Mouse (Mus musculus) ES-E14 (cell line): ENCODE results near the gene Ceacam15. TPM values are rescaled to one million over a fixed set of nuclear protein-coding genes. Genes with fewer than 3 reads are reported as not detected.

Experiments used
- DNase-seq: peaks from one replicate; pipeline ENCODE4 v3.0.0-alpha.2; 2013; ENCODE audit warnings: low read depth, low spot score
- H3K27ac ChIP-seq: 2 replicates; pipeline ENCODE4 v1.5.1; 2012; ENCODE audit warnings: low read depth, mild to moderate bottlenecking, low read length, moderate library complexity, mixed read lengths; ENCODE audit not compliant: poor library complexity, insufficient read depth, severe bottlenecking
- H3K36me3 ChIP-seq: 2 replicates; pipeline ENCODE4 v1.6.1; 2012; ENCODE audit warnings: mild to moderate bottlenecking, low read length, moderate library complexity, mixed read lengths; ENCODE audit not compliant: control insufficient read depth, poor library complexity, insufficient read depth, severe bottlenecking
- H3K4me1 ChIP-seq, 2 experiments: fragments of 150-350 bp in 1 of 2; sonication (generic) in 1 of 2; 2 replicates each; pipeline ENCODE4 v1.6.1; 2012; ENCODE audit warnings: low read length in 2 of 2, mild to moderate bottlenecking in 1 of 2, mixed read lengths in 1 of 2; ENCODE audit not compliant: control insufficient read depth in 2 of 2, insufficient read depth in 2 of 2, poor library complexity in 1 of 2
- H3K4me3 ChIP-seq, 2 experiments: fragments of 150-350 bp in 1 of 2; sonication (generic) in 1 of 2; 2 replicates each; pipeline ENCODE4 v1.5.1; 2012; ENCODE audit warnings: low read length in 2 of 2, low read depth in 1 of 2, mild to moderate bottlenecking in 1 of 2, mixed read lengths in 1 of 2; ENCODE audit not compliant: insufficient read depth in 1 of 2, poor library complexity in 1 of 2, severe bottlenecking in 1 of 2
- H3K9ac ChIP-seq: 2 replicates; pipeline ENCODE4 v1.6.1; 2012; ENCODE audit warnings: low read depth, mild to moderate bottlenecking, low read length, mixed read lengths; ENCODE audit not compliant: poor library complexity, insufficient read depth, severe bottlenecking
- H3K9me3 ChIP-seq: fragments of 150-350 bp; sonication (generic); 2 replicates; pipeline ENCODE4 v1.6.1; 2012; ENCODE audit warnings: low read depth, mild to moderate bottlenecking, low read length; ENCODE audit not compliant: control insufficient read depth, insufficient read depth
- CHD2 ChIP-seq: IDR thresholded peaks from 2 replicates; pipeline ENCODE4 v1.6.1; 2014; ENCODE audit warnings: mild to moderate bottlenecking, low read depth, low read length, inconsistent platforms
- HCFC1 ChIP-seq: IDR thresholded peaks from 2 replicates; pipeline ENCODE4 v1.6.1; 2012; ENCODE audit warnings: low read length, inconsistent platforms, borderline replicate concordance; ENCODE audit not compliant: insufficient read depth
- MAFK ChIP-seq: IDR thresholded peaks from 2 replicates; pipeline ENCODE4 v1.6.1; 2014; ENCODE audit warnings: mild to moderate bottlenecking, low read depth, low read length, inconsistent platforms; ENCODE audit not compliant: insufficient read depth
- ZC3H11A ChIP-seq: IDR thresholded peaks from 2 replicates; pipeline ENCODE4 v1.6.1; 2012; ENCODE audit warnings: low read depth, mild to moderate bottlenecking, inconsistent platforms, low read length, borderline replicate concordance
- ZNF384 ChIP-seq: IDR thresholded peaks from 2 replicates; pipeline ENCODE4 v1.6.1; 2012; ENCODE audit warnings: low read depth, low read length, inconsistent platforms
- in situ Hi-C, 2 experiments: fragments of 600-800 bp; cut with MboI; formaldehyde crosslinking; loops; one replicate each; pipeline ENCODE4 v1.15.1; 2025; ENCODE audit warnings: low sequenced_read_pairs in 2 of 2, inconsistent platforms in 1 of 2; ENCODE audit not compliant: unreplicated experiment in 2 of 2
- total RNA-seq: library from RNA; depleted of rRNA; stranded (reverse); fragments of 300-350 nt; gene quantifications from 2 replicates; pipeline ENCODE4 v1.2.3, GENCODE M21; 2012; rRNA removed

Gene Ceacam15
- total RNA-seq, 1 experiment: not detected

DNA sequence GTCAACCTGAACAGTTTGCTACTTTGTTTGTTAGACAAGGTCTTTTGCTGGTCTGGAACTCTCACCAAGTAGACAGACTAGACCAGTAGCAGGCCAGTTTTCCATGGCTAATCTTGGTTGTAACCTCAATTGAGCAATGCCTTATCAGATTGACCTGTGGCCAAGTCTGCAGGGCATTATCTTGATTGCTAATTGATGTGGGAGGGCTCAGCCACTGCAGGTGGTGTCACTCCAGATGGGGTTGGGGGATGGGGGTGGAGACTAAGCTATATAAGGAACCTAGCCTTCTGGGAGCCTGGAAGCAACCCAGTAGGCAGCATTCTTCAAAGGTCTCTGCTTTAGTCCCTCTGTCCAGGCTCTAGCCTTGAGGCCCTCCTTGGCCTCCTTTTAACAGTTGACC lies 51.8 kb downstream of the Ceacam15 start:
- in situ Hi-C loops: no loop called here

DNA sequence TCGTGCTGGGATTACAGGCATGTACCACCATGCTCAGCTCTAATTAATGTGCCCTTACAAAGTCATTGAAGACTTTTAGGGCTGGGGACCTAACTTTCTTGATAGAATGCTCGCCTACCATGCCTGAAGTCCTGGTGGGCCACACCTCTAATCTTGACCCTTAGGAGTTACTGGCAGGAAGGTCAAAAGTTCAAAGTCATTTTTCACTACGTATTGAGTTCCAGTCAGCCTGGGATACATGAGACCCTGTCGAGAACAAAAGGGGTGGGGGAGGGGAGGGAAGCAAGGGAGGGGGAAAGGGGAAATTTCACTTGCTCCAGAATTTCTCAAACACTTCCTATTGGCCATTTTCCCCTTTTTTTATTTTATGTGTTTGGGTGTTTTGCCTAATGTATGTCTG lies 52.4 kb downstream of the Ceacam15 start:
- H3K9me3 ChIP-seq: no peaks in the 10 kb centered on the region
- H3K9ac ChIP-seq: no peak overlapping the region
- H3K4me3 ChIP-seq: no peak overlapping the region
- H3K4me1 ChIP-seq: peaks cover 2 to 14% of the 10 kb centered on the region in 2 experiments; a peak in 2 of 4 replicates
- H3K27ac ChIP-seq: no peak overlapping the region
- in situ Hi-C loops: no loop called here
- DNase-seq: no peak
- no peaks in the 10 kb centered on the region for H3K36me3 ChIP-seq
- TF ChIP-seq CHD2 (no peak), ZC3H11A (no peak), HCFC1 (no peak), ZNF384 (no peak), MAFK (no peak)

More for the DNA sequence above, 51.8 kb downstream of the Ceacam15 start:
- no peak for DNase-seq
- H3K27ac ChIP-seq: no peak overlapping the region
- TF ChIP-seq CHD2: no peak
- no peak for TF ChIP-seq ZC3H11A
- no peak for TF ChIP-seq HCFC1
- TF ChIP-seq MAFK: no peak
- no peak for TF ChIP-seq ZNF384
- H3K36me3 ChIP-seq: no peaks in the 10 kb centered on the region
- no peak overlapping the region for H3K9ac ChIP-seq
- H3K4me1 ChIP-seq: peaks cover 2 to 14% of the 10 kb centered on the region in 2 experiments; a peak in 2 of 4 replicates
- no peak overlapping the region for H3K4me3 ChIP-seq
- H3K9me3 ChIP-seq: no peaks in the 10 kb centered on the region

Other genes with a start within 250 kb of the Ceacam15 start
- 82.7 and 117 TPM in 2 replicates for gene Tmem160, start 222.9 kb downstream of the Ceacam15 start, total RNA-seq
- gene Npas1, start 198.0 kb downstream of the Ceacam15 start, total RNA-seq: 0.22 and 0.48 TPM in 2 replicates
- 43.0 and 46.6 TPM in 2 replicates for gene Arhgap35, start 60.7 kb downstream of the Ceacam15 start, total RNA-seq
- 0.22 TPM in 1 of 2 replicates, not detected in the other for gene Ceacam9, start 46.2 kb upstream of the Ceacam15 start, total RNA-seq
- gene Ap2s1, start 62.7 kb upstream of the Ceacam15 start, total RNA-seq: 188 and 227 TPM in 2 replicates
- 72.0 and 156 TPM in 2 replicates for gene Slc1a5, start 105.6 kb upstream of the Ceacam15 start, total RNA-seq
- 76.0 and 105 TPM in 2 replicates for gene Strn4, start 140.2 kb upstream of the Ceacam15 start, total RNA-seq
- gene Fkrp, start 141.0 kb upstream of the Ceacam15 start, total RNA-seq: 12.8 and 18.5 TPM in 2 replicates
- 5.7 and 6.9 TPM in 2 replicates for gene Prkd2, start 167.2 kb upstream of the Ceacam15 start, total RNA-seq
- gene Dact3, start 199.6 kb upstream of the Ceacam15 start, total RNA-seq: 4.5 and 7.0 TPM in 2 replicates
- 0.79 and 1.0 TPM in 2 replicates for gene Gng8, start 216.1 kb upstream of the Ceacam15 start, total RNA-seq
- 0.09 and 0.26 TPM in 2 replicates for gene Ptgir, start 230.8 kb upstream of the Ceacam15 start, total RNA-seq
- 163 and 198 TPM in 2 replicates for gene Calm3, start 248.4 kb upstream of the Ceacam15 start, total RNA-seq